Mouse (Mus musculus) kidney, postnatal 0 days (tissue): ENCODE results near the gene Efemp2. TPM values are rescaled to one million over a fixed set of nuclear protein-coding genes. Genes with fewer than 3 reads are reported as not detected.
"Not testable (repeated sequence)": the region's sequence is repeated elsewhere in the genome, so short reads cannot be mapped to it uniquely, and the experiment has no call there.

Experiments
- ATAC-seq: fragments of 200-750 bp; cut with Nextera tagmentation; replicated peaks from 2 replicates; pipeline ENCODE4 v1.8.0; 2017; ENCODE audit warnings: low read depth, moderate number of reproducible peaks, moderate TSS enrichment, moderate library complexity; ENCODE audit not compliant: low FRiP score
- DNase-seq: peaks from one replicate; pipeline ENCODE4 v3.0.0-alpha.2; 2016; ENCODE audit warnings: low spot score
- H3K27ac ChIP-seq: fragments of 300-500 bp; sonication (generic); 2 replicates; pipeline ENCODE4 v1.5.1; 2014; ENCODE audit warnings: mild to moderate bottlenecking
- H3K27me3 ChIP-seq: fragments of 300-500 bp; sonication (generic); 2 replicates; pipeline ENCODE4 v1.6.1; 2014; ENCODE audit warnings: low read length, mixed read lengths; ENCODE audit not compliant: insufficient read depth
- H3K36me3 ChIP-seq: fragments of 300-500 bp; sonication (generic); 2 replicates; pipeline ENCODE4 v1.6.1; 2014; ENCODE audit warnings: low read length, mixed read lengths; ENCODE audit not compliant: insufficient read depth
- H3K4me1 ChIP-seq: fragments of 300-500 bp; sonication (generic); replicated peaks from 2 replicates; pipeline ENCODE4 v1.6.1; 2014; ENCODE audit warnings: antibody characterized with exemption, low read length, mixed read lengths; ENCODE audit not compliant: insufficient read depth
- H3K4me2 ChIP-seq: fragments of 300-500 bp; sonication (generic); 2 replicates; pipeline ENCODE4 v1.6.1; 2014; ENCODE audit warnings: mild to moderate bottlenecking, low read length, moderate library complexity, mixed read lengths
- H3K4me3 ChIP-seq: fragments of 300-500 bp; sonication (generic); replicated peaks from 2 replicates; pipeline ENCODE4 v1.5.1; 2014; ENCODE audit warnings: low read depth, low read length
- H3K9ac ChIP-seq: fragments of 300-500 bp; sonication (generic); 2 replicates; pipeline ENCODE4 v1.6.1; 2014; ENCODE audit warnings: low read depth, low read length
- H3K9me3 ChIP-seq: fragments of 300-500 bp; sonication (generic); replicated peaks from 2 replicates; pipeline ENCODE4 v1.6.1; 2016; ENCODE audit warnings: low read length, inconsistent platforms, mixed read lengths
- CTCF ChIP-seq: IDR thresholded peaks from 2 replicates; pipeline ENCODE4 v1.5.1; 2016; ENCODE audit warnings: antibody characterized with exemption, low read depth, mild to moderate bottlenecking, moderate library complexity
- WGBS: fragments of 180-500 bp; shearing (Covaris S2); extraction: QIAGEN DNeasy Blood & Tissue Kit; methylation state at CpG from one replicate; pipeline ENCODE4 v1.1.7; 2014; 5-methylcytosine and 5-hydroxymethylcytosine counted together
- polyA plus RNA-seq: library from polyadenylated mRNA; unstranded; fragments of >200 nt; fragmentation: Nextera tagmentation; extraction: Ambion mirVana; gene quantifications from 2 replicates; pipeline ENCODE4 v1.2.1, GENCODE M21; 2015

The Efemp2 gene
- polyA plus RNA-seq, 1 experiment from 2014 or later: 126 TPM

DNA sequence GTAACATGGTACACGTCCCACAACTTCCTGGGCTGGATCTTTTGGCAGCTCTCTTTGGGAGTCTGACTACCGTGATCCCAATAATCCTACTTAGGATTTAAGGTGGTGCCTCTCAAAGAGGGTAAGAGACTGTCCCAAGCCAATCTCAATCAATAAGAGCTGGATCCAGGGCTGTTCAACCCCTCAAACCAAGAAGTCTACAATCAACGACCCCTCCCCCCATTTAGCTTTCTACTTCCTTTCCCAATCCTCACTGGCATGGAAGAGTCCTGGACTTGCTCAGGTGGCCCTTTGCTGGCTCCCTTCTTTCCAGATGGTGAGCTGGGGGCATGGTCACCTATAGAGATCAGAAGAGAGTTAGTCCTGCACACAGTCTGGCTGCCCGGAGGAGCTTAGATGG lies 13.0 kb downstream of the Efemp2 start:
- Histone ChIP-seq H3K4me1 (peaks cover under 1% of the 10 kb centered on the region; the same call in 1 of the 2 replicates), H3K27me3 (no peaks in the 10 kb centered on the region), H3K4me3 (no peak overlapping the region), H3K9ac (no peak overlapping the region), H3K36me3 (peaks cover 34% of the 10 kb centered on the region), H3K9me3 (no peaks in the 10 kb centered on the region), H3K27ac (no peak overlapping the region), H3K4me2 (no peak overlapping the region)
- no peak for ATAC-seq
- no peak for TF ChIP-seq CTCF
- DNase-seq: no peak
- WGBS: 76% methylated on average over 4 of the region's 4 CpGs

DNA sequence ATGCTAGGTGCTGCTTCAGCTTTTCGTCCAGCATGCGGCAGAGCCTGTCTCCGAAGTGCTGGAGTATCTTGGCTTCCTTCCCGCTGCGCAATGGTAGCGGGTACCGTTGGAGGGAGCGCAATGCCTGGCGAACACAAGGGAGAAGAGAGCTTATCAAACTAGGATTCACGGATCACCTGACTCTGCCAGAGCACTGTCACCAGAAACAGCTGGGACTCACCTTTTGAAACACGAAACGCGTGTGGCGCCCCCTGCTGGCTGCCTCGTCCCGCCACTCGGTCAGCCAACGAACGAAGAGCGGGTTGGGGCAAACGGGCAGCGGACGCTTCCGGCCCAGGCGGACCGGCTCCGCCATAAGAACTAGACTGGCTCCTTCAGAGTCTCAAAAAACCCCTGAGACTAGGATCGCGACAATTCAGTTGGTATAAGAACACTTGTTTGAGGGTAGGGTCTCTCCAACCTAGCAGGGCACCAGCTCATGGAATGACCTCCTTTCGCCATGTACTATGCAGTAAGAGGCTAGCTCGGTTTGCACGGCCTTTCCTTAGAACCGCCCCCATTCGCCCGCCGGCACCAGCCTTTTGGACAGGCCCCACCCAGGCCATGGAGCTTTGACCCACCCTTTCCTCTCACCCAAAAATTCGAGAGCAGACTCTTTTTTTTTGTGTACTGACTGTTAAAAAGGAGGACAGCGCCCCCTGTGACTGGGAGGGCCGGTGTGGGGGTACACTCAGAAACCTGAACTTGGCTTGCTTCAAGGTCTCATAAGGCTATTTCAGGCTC lies 14.2 kb downstream of the Efemp2 start, which contains the start of gene Mus81:
TSS of gene Mus81 (minus strand) at position 635 of the 783 bp plus-strand sequence.
- H3K9me3 ChIP-seq: no peaks in the 10 kb centered on the region
- peak within 1 kb of the TSS; percentile 48 for H3K4me3 ChIP-seq
- 1% methylated on average over 39 of the region's 39 CpGs for WGBS
- peak within 1 kb of the TSS; percentile 49 for H3K9ac ChIP-seq
- peak; percentile 71 for ATAC-seq
- peak; percentile 99 for DNase-seq
- H3K4me1 ChIP-seq: peaks cover 4% of the 10 kb centered on the region
- no peaks in the 10 kb centered on the region for H3K27me3 ChIP-seq
- peak within 1 kb of the TSS; percentile 72 for H3K4me2 ChIP-seq
- peak; percentile 89 for TF ChIP-seq CTCF
- H3K27ac ChIP-seq: peak within 1 kb of the TSS; percentile 99
- H3K36me3 ChIP-seq: peaks cover 29% of the 10 kb centered on the region

DNA sequence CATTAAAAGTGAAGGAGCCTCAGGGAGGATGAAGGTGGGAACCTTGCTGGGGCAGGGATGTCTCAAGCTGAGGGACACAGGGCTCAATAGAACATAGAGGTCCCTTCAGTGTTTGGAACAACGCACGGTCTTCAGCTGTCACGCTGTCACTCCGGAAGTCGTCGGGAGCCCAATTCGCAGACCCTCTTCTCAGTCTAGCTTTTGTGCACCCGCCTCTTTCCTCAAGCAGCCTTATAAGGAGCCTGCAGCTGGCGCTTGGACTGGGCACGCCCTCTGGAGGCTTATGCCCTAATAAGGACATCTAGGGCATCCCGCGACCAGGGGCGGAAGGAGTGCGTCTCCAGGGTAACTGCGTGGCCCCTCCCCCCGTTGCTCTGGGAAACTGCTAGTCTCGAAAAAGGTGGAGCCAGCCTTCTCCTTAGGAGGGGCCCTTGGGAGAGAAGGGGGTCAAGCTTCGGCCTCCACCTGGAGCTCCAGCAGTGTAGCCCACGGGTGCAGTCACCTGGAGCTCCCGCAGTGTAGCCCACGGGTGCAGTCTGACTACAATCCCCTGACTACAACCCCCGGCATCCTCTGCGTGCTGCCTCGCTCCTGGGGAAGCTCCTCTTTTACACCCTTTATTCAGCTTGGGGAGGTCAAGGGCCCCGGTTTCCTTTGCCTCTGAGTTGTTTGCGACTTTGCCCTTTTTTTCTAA lies 15.3 kb downstream of the Efemp2 start:
- Histone ChIP-seq H3K4me3 (peak overlapping the region; percentile 48), H3K27me3 (no peaks in the 10 kb centered on the region), H3K9me3 (no peaks in the 10 kb centered on the region), H3K4me1 (peaks cover 4% of the 10 kb centered on the region), H3K27ac (peak overlapping the region; percentile 99), H3K36me3 (peaks cover 27% of the 10 kb centered on the region), H3K9ac (peak overlapping the region; percentile 49), H3K4me2 (peak overlapping the region; percentile 72)
- DNase-seq: peak; percentile 99
- ATAC-seq: peak; percentile 77
- TF ChIP-seq CTCF: peak; percentile 55
- WGBS: under 1% methylated on average over 26 of the region's 26 CpGs

DNA sequence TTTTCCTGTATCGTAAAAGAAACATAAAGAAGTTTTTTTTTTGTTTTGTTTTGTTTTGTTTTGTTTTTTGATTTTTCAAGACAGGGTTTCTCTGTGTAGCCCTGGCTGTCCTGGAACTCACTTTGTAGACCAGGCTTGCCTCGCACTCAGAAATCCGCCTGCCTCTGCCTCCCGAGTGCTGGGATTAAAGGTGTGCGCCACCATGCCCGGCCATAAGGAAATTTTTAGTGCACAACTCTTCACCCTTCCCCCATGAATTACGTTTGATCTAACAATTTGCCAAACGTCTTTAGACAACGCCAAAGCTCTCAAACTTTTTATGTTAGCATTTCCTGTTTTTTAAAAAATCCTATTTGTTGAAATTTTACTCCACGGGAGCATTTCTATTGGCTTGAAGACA lies 16.0 kb downstream of the Efemp2 start:
- 35% methylated on average over 10 of the region's 10 CpGs for WGBS
- Histone ChIP-seq H3K36me3 (peaks cover 26% of the 10 kb centered on the region; the same call in 1 of the 2 replicates), H3K4me3 (peak overlapping the region; percentile 48; the same call in 1 of the 2 replicates), H3K27ac (peak overlapping the region; percentile 99), H3K4me2 (peak overlapping the region; percentile 72)
- not testable (repeated sequence) for H3K9me3 ChIP-seq, DNase-seq, H3K4me1 ChIP-seq, ATAC-seq, H3K27me3 ChIP-seq, H3K9ac ChIP-seq

DNA sequence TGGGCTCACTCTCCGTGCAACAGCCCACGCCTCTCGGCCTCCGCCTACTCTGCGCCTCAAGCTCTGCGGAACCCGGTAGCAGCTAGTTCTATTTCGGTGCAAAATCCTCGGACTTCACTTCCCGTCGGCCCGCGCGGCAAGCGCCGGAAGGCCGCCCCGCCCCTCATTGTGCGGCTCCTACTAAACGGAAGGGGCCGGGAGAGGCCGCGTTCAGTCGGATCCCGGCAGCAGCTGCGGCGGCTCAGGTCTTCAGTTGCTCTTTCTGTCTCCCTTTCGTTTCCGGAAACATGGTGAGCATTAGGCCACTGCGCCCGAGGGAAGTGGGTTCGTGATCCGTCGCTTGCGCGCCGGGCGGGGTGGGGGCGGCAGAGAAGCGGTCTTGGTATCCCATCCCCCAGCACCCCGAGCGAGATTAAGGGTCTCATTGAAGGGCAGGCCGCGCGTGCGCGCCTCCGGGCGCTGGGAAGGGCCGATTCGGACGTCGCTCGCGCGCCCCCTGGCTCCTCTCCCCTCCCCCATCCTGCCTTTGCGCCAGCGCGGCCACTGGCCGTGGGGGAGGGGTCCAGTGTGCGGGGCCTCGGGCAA lies 16.7 kb downstream of the Efemp2 start, which contains the start of gene Cfl1:
TSS of gene Cfl1 (plus strand) at position 143 of the 585 bp plus-strand sequence.
- Histone ChIP-seq H3K4me3 (peak within 1 kb of the TSS; percentile 99), H3K9me3 (no peaks in the 10 kb centered on the region), H3K4me1 (peaks cover 4% of the 10 kb centered on the region), H3K36me3 (peaks cover 21% of the 10 kb centered on the region; the same call in 1 of the 2 replicates), H3K27me3 (no peaks in the 10 kb centered on the region), H3K9ac (peak within 1 kb of the TSS; percentile 87), H3K4me2 (peak within 1 kb of the TSS; percentile 77), H3K27ac (peak within 1 kb of the TSS; percentile 99)
- peak; percentile 98 for DNase-seq
- peak; percentile 53 for ATAC-seq
- under 1% methylated on average over 61 of the region's 62 CpGs for WGBS
- peak; percentile 36; the same call in 1 of the 2 replicates for TF ChIP-seq CTCF
